Mouse (Mus musculus) myocyte (in vitro differentiated cells): ENCODE results near the gene Agmo. TPM values are rescaled to one million over a fixed set of nuclear protein-coding genes. Genes with fewer than 3 reads are reported as not detected.

Experiments
- H3K27me3 ChIP-seq: one replicate; pipeline ENCODE4 v1.6.1; 2011; ENCODE audit not compliant: control insufficient read depth, insufficient read depth, insufficient read length
- H3K36me3 ChIP-seq: one replicate; pipeline ENCODE4 v1.6.1; 2011; ENCODE audit not compliant: control insufficient read depth, insufficient read depth
- H3K4me2 ChIP-seq: one replicate; pipeline ENCODE4 v1.6.1; 2011; ENCODE audit warnings: low read depth, control low read depth
- H3K4me3 ChIP-seq: one replicate; pipeline ENCODE4 v1.5.1; 2011; ENCODE audit warnings: mild to moderate bottlenecking, control low read depth, moderate library complexity
- H3K79me2 ChIP-seq: one replicate; pipeline ENCODE4 v1.6.1; 2011; ENCODE audit not compliant: control insufficient read depth, insufficient read depth
- H3ac ChIP-seq: one replicate; pipeline ENCODE4 v1.6.1; 2011; ENCODE audit not compliant: control insufficient read depth, insufficient read length
- CEBPB ChIP-seq: IDR thresholded peaks from 2 replicates; pipeline ENCODE4 v1.6.1; 2011; ENCODE audit warnings: mild to moderate bottlenecking, moderate library complexity; ENCODE audit not compliant: poor library complexity, insufficient read depth, severe bottlenecking
- E2F4 ChIP-seq: IDR thresholded peaks from one replicate; pipeline ENCODE4 v1.6.1; 2011; ENCODE audit warnings: mild to moderate bottlenecking, control low read depth, moderate library complexity; ENCODE audit not compliant: insufficient read depth
- MAX ChIP-seq: IDR thresholded peaks from one replicate; pipeline ENCODE4 v1.6.1; 2011; ENCODE audit warnings: low read depth, mild to moderate bottlenecking, control low read depth
- MYOD1 ChIP-seq, 3 experiments: IDR thresholded peaks; one replicate each; pipeline ENCODE4 v1.6.1; 2011; ENCODE audit warnings: control low read depth in 2 of 3, low read depth in 2 of 3, mild to moderate bottlenecking in 2 of 3, moderate library complexity in 1 of 3; ENCODE audit not compliant: insufficient read length in 2 of 3, control insufficient read depth in 1 of 3
- MYOG ChIP-seq, 3 experiments: IDR thresholded peaks; one replicate each; pipeline ENCODE4 v1.6.1; 2011; ENCODE audit warnings: control low read depth in 2 of 3, low read depth in 2 of 3, mild to moderate bottlenecking in 2 of 3; ENCODE audit not compliant: insufficient read length in 2 of 3, control insufficient read depth in 1 of 3, insufficient read depth in 1 of 3
- POLR2A ChIP-seq: IDR thresholded peaks from one replicate; pipeline ENCODE4 v1.6.1; 2011; ENCODE audit warnings: low read depth, mild to moderate bottlenecking, control low read depth, moderate library complexity; ENCODE audit not compliant: insufficient read length
- POLR2AphosphoS2 ChIP-seq: IDR thresholded peaks from one replicate; pipeline ENCODE4 v1.6.1; 2011; ENCODE audit warnings: low read depth, control low read depth; ENCODE audit not compliant: insufficient read length
- REST ChIP-seq: IDR thresholded peaks from one replicate; pipeline ENCODE4 v1.6.1; 2011; ENCODE audit warnings: mild to moderate bottlenecking, control low read depth, moderate library complexity; ENCODE audit not compliant: insufficient read depth, insufficient read length
- SRF ChIP-seq: IDR thresholded peaks from one replicate; pipeline ENCODE4 v1.6.1; 2011; ENCODE audit warnings: low read depth; ENCODE audit not compliant: control insufficient read depth, insufficient read length
- TCF12 ChIP-seq: IDR thresholded peaks from one replicate; pipeline ENCODE4 v1.6.1; 2011; ENCODE audit warnings: mild to moderate bottlenecking, control low read depth; ENCODE audit not compliant: poor library complexity, insufficient read depth, severe bottlenecking
- TCF3 ChIP-seq: IDR thresholded peaks from one replicate; pipeline ENCODE4 v1.6.1; 2011; ENCODE audit warnings: low read depth, control low read depth; ENCODE audit not compliant: insufficient read length
- USF1 ChIP-seq: IDR thresholded peaks from one replicate; pipeline ENCODE4 v1.6.1; 2011; ENCODE audit warnings: low read depth, mild to moderate bottlenecking, control low read depth, moderate library complexity
- polyA plus RNA-seq: library from polyadenylated mRNA; unstranded; fragments of >200 nt; fragmentation: generic; extraction: Trizol; gene quantifications from one replicate; pipeline ENCODE4 v1.2.1, GENCODE M21; 2012; ENCODE audit warnings: missing spikeins

Gene Agmo
- polyA plus RNA-seq, 1 experiment, result not detected

DNA sequence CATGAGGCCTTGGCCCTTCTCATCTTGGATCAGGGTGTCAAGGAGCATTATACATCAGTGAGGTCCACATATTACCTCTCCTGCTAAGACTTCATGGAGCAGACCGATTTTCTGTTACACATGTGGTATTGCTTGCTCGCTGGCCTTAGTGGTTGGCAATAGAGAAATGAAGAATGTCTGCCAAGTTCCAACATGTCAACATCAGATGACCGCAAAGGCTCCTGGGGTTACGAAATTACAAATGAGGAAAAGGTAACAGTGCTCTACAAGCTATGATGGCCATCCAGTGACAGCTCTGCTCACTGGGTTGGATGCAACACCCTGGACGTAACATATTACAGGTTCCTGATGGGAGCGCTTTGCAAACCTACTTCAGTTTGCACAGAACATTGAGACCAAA lies 161.1 kb downstream of the Agmo start:
- H3K4me3 ChIP-seq, result no peak overlapping the region
- H3K27me3 ChIP-seq, result no peaks in the 10 kb centered on the region
- no peaks in the 10 kb centered on the region for H3K79me2 ChIP-seq
- no peak overlapping the region for H3K4me2 ChIP-seq
- no peak overlapping the region for H3ac ChIP-seq
- TF ChIP-seq REST (no peak), USF1 (no peak), CEBPB (no peak), TCF3 (no peak), POLR2A (no peak), MYOG (IDR thresholded peaks at IDR 0.05; ENCODE audit: control insufficient read depth in 1 of 3, insufficient read depth in 1 of 3, insufficient read length in 2 of 3, low read depth in 2 of 3) (no peak), SRF (no peak)
- no peaks in the 10 kb centered on the region for H3K36me3 ChIP-seq

- Histone ChIP-seq H3K27me3 (no peaks in the 10 kb centered on the region), H3K36me3 (no peaks in the 10 kb centered on the region), H3K4me3 (no peak overlapping the region), H3ac (no peak overlapping the region), H3K79me2 (no peaks in the 10 kb centered on the region), H3K4me2 (no peak overlapping the region)
- TF ChIP-seq POLR2A (no peak), TCF3 (no peak), USF1 (no peak), MYOD1 (IDR thresholded peaks at IDR 0.05; ENCODE audit: control insufficient read depth in 1 of 3, insufficient read length in 2 of 3, low read depth in 2 of 3) (no peak), CEBPB (no peak), E2F4 (no peak)
Measured at GRCm38 (mm10) chr12:37426350-37426749, 184.9 kb downstream of the Agmo start.

- no peak for TF ChIP-seq TCF12
- no peak for TF ChIP-seq POLR2AphosphoS2
- TF ChIP-seq MYOD1 (IDR thresholded peaks at IDR 0.05; ENCODE audit: control insufficient read depth in 1 of 3, insufficient read length in 2 of 3, low read depth in 2 of 3), result no peak
- no peak overlapping the region for H3ac ChIP-seq
- H3K79me2 ChIP-seq, result no peaks in the 10 kb centered on the region
- H3K36me3 ChIP-seq, result no peaks in the 10 kb centered on the region
- H3K4me3 ChIP-seq, result no peak overlapping the region
- no peaks in the 10 kb centered on the region for H3K27me3 ChIP-seq
- no peak overlapping the region for H3K4me2 ChIP-seq
Measured at GRCm38 (mm10) chr12:37426750-37427149, 185.3 kb downstream of the Agmo start.

DNA sequence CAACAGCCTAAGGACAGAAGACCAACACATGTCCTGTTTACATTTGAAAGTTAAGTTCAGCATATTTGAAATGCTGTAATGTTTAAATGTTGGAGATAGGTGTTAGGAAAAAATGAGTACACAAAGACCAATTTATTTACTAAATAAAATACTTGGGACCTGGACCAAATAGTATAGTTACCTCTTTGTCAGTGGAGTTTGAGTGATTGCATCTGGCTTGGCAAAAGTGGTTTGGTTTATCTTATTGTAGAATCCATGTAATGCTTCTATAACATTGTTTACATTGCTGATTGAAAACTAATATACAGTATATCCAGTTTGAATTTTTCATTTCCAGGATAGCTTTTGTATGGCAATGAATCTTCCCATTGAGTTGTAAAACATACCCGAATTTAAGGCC lies 193.0 kb downstream of the Agmo start:
- no peaks in the 10 kb centered on the region for H3K36me3 ChIP-seq
- H3K27me3 ChIP-seq, result no peaks in the 10 kb centered on the region
- no peak overlapping the region for H3K4me2 ChIP-seq
- no peak overlapping the region for H3ac ChIP-seq
- H3K4me3 ChIP-seq, result no peak overlapping the region
- no peak for TF ChIP-seq POLR2A
- no peak for TF ChIP-seq CEBPB
- no peak for TF ChIP-seq TCF12
- no peak for TF ChIP-seq REST
- TF ChIP-seq USF1, result no peak
- no peak for TF ChIP-seq MYOD1 (IDR thresholded peaks at IDR 0.05; ENCODE audit: control insufficient read depth in 1 of 3, insufficient read length in 2 of 3, low read depth in 2 of 3)
- TF ChIP-seq TCF3, result no peak
- H3K79me2 ChIP-seq, result no peaks in the 10 kb centered on the region

- no peaks in the 10 kb centered on the region for H3K79me2 ChIP-seq
- no peak overlapping the region for H3K4me3 ChIP-seq
- TF ChIP-seq SRF, result no peak
- no peak for TF ChIP-seq POLR2A
- TF ChIP-seq POLR2AphosphoS2, result no peak
- TF ChIP-seq USF1, result no peak
- no peak for TF ChIP-seq MYOD1 (IDR thresholded peaks at IDR 0.05; ENCODE audit: control insufficient read depth in 1 of 3, insufficient read length in 2 of 3, low read depth in 2 of 3)
- TF ChIP-seq REST, result no peak
- TF ChIP-seq MYOG (IDR thresholded peaks at IDR 0.05; ENCODE audit: control insufficient read depth in 1 of 3, insufficient read depth in 1 of 3, insufficient read length in 2 of 3, low read depth in 2 of 3), result no peak
- no peak for TF ChIP-seq CEBPB
- TF ChIP-seq TCF12, result no peak
- TF ChIP-seq MAX, result no peak
- no peak for TF ChIP-seq TCF3
- no peak for TF ChIP-seq E2F4
- H3K27me3 ChIP-seq, result no peaks in the 10 kb centered on the region
- H3K4me2 ChIP-seq, result no peak overlapping the region
- no peak overlapping the region for H3ac ChIP-seq
- no peaks in the 10 kb centered on the region for H3K36me3 ChIP-seq
Measured at GRCm38 (mm10) chr12:37442486-37443013, 201.1 kb downstream of the Agmo start.

GRCm38 (mm10) chr12:37445255-37445654 lies 203.8 kb downstream of the Agmo start:
- Histone ChIP-seq H3K36me3 (no peaks in the 10 kb centered on the region), H3K79me2 (no peaks in the 10 kb centered on the region), H3K27me3 (no peaks in the 10 kb centered on the region), H3ac (no peak overlapping the region), H3K4me3 (no peak overlapping the region), H3K4me2 (no peak overlapping the region)
- TF ChIP-seq TCF12 (no peak), TCF3 (no peak), POLR2A (no peak), MYOG (IDR thresholded peaks at IDR 0.05; ENCODE audit: control insufficient read depth in 1 of 3, insufficient read depth in 1 of 3, insufficient read length in 2 of 3, low read depth in 2 of 3) (no peak), REST (no peak), POLR2AphosphoS2 (no peak), MYOD1 (IDR thresholded peaks at IDR 0.05; ENCODE audit: control insufficient read depth in 1 of 3, insufficient read length in 2 of 3, low read depth in 2 of 3) (no peak), CEBPB (no peak), USF1 (no peak), MAX (no peak), SRF (no peak)
